Mouse (Mus musculus): ENCODE results near the gene Msi2. TPM values are rescaled to one million over a fixed set of nuclear protein-coding genes. Genes with fewer than 3 reads are reported as not detected.

Msi2 gene
- polyA plus RNA-seq, 1 experiment from 2014 or later: 41.0 TPM

- no peaks in the 10 kb centered on the region for H3K27me3 ChIP-seq
- H3K36me3 ChIP-seq: peaks cover 61% of the 10 kb centered on the region
- peaks cover 59% of the 10 kb centered on the region for H3K4me1 ChIP-seq (replicated peaks)
- no peak overlapping the region for H3K9ac ChIP-seq
- peak overlapping the region; percentile 26 for H3K27ac ChIP-seq
- no peak for ATAC-seq (ENCODE audit: low FRiP score)
- WGBS: 93% methylated on average over 14 of the region's 14 CpGs
- H3K9me3 ChIP-seq: no peaks in the 10 kb centered on the region
- no peak overlapping the region for H3K4me3 ChIP-seq
- no peak overlapping the region for H3K4me2 ChIP-seq
These were observed 50.0 kb downstream of the Msi2 start for GRCm38 (mm10) chr11:88668345-88668744.

GRCm38 (mm10) chr11:88665799-88666198, 52.5 kb downstream of the Msi2 start:
- H3K36me3 ChIP-seq: peaks cover 54% of the 10 kb centered on the region

GRCm38 (mm10) chr11:88661444-88662180, 56.7 kb downstream of the Msi2 start:
- Histone ChIP-seq H3K27me3 (no peaks in the 10 kb centered on the region), H3K9me3 (no peaks in the 10 kb centered on the region), H3K4me2 (no peak overlapping the region), H3K4me3 (no peak overlapping the region), H3K9ac (no peak overlapping the region), H3K36me3 (peaks cover 40% of the 10 kb centered on the region), H3K4me1 (replicated peaks) (peaks cover 77% of the 10 kb centered on the region), H3K27ac (peak overlapping the region; percentile 35; the same call in 1 of the 2 replicates)
- no peak for ATAC-seq (ENCODE audit: low FRiP score)
- WGBS: 89% methylated on average over 11 of the region's 11 CpGs

More at GRCm38 (mm10) chr11:88665799-88666198, 52.5 kb downstream of the Msi2 start:
- WGBS: 73% methylated on average over 15 of the region's 15 CpGs
- no peak overlapping the region for H3K4me2 ChIP-seq
- H3K27me3 ChIP-seq: no peaks in the 10 kb centered on the region
- ATAC-seq (ENCODE audit: low FRiP score): no peak
- H3K27ac ChIP-seq: peak overlapping the region; percentile 49; the same call in 1 of the 2 replicates
- H3K4me3 ChIP-seq: no peak overlapping the region
- no peaks in the 10 kb centered on the region for H3K9me3 ChIP-seq
- H3K9ac ChIP-seq: no peak overlapping the region
- peaks cover 66% of the 10 kb centered on the region for H3K4me1 ChIP-seq (replicated peaks)

GRCm38 (mm10) chr11:88660404-88660803, 57.9 kb downstream of the Msi2 start:
- 82% methylated on average over 9 of the region's 9 CpGs for WGBS
- no peaks in the 10 kb centered on the region for H3K27me3 ChIP-seq
- ATAC-seq (ENCODE audit: low FRiP score): no peak
- H3K4me1 ChIP-seq (replicated peaks): peaks cover 70% of the 10 kb centered on the region
- no peak overlapping the region for H3K4me2 ChIP-seq
- no peaks in the 10 kb centered on the region for H3K9me3 ChIP-seq
- peaks cover 37% of the 10 kb centered on the region for H3K36me3 ChIP-seq
- H3K27ac ChIP-seq: peak overlapping the region; percentile 44; the same call in 1 of the 2 replicates
- no peak overlapping the region for H3K9ac ChIP-seq
- H3K4me3 ChIP-seq: no peak overlapping the region

- Histone ChIP-seq H3K27me3 (no peaks in the 10 kb centered on the region), H3K4me3 (no peak overlapping the region), H3K36me3 (peaks cover 36% of the 10 kb centered on the region), H3K9ac (no peak overlapping the region), H3K9me3 (no peaks in the 10 kb centered on the region), H3K4me1 (replicated peaks) (peaks cover 63% of the 10 kb centered on the region), H3K4me2 (no peak overlapping the region), H3K27ac (no peak overlapping the region)
- 90% methylated on average over 5 of the region's 5 CpGs for WGBS
- ATAC-seq (ENCODE audit: low FRiP score): no peak
These were observed 59.4 kb downstream of the Msi2 start for GRCm38 (mm10) chr11:88658926-88659325.

- no peaks in the 10 kb centered on the region for H3K27me3 ChIP-seq
- no peak overlapping the region for H3K9ac ChIP-seq
- WGBS: 77% methylated on average over 8 of the region's 8 CpGs
- peaks cover 61% of the 10 kb centered on the region for H3K4me1 ChIP-seq (replicated peaks)
- H3K9me3 ChIP-seq: no peaks in the 10 kb centered on the region
- peaks cover 27% of the 10 kb centered on the region for H3K36me3 ChIP-seq
- no peak overlapping the region for H3K4me2 ChIP-seq
- H3K27ac ChIP-seq: peak overlapping the region; percentile 42; the same call in 1 of the 2 replicates
- H3K4me3 ChIP-seq: no peak overlapping the region
- no peak for ATAC-seq (ENCODE audit: low FRiP score)
These were observed 62.5 kb downstream of the Msi2 start for GRCm38 (mm10) chr11:88655786-88656185.

- H3K9me3 ChIP-seq: no peaks in the 10 kb centered on the region
- H3K4me2 ChIP-seq: no peak overlapping the region
- no peaks in the 10 kb centered on the region for H3K27me3 ChIP-seq
- 93% methylated on average over 3 of the region's 3 CpGs for WGBS
- H3K27ac ChIP-seq: 0 out of 2 replicates have a peak overlapping the region, but pooled peaks have one; percentile 4
- H3K4me1 ChIP-seq (replicated peaks): peaks cover 62% of the 10 kb centered on the region
- no peak overlapping the region for H3K4me3 ChIP-seq
- ATAC-seq (ENCODE audit: low FRiP score): no peak
- H3K9ac ChIP-seq: no peak overlapping the region
- H3K36me3 ChIP-seq: peaks cover 27% of the 10 kb centered on the region
These were observed 63.1 kb downstream of the Msi2 start for GRCm38 (mm10) chr11:88655214-88655566.

GRCm38 (mm10) chr11:88654391-88655213, 63.7 kb downstream of the Msi2 start:
- H3K9me3 ChIP-seq: no peaks in the 10 kb centered on the region
- H3K27ac ChIP-seq: 0 out of 2 replicates have a peak overlapping the region, but pooled peaks have one; percentile 4
- no peaks in the 10 kb centered on the region for H3K27me3 ChIP-seq
- H3K36me3 ChIP-seq: peaks cover 24% of the 10 kb centered on the region
- no peak overlapping the region for H3K4me3 ChIP-seq
- no peak overlapping the region for H3K4me2 ChIP-seq
- WGBS: 82% methylated on average over 18 of the region's 18 CpGs
- ATAC-seq (ENCODE audit: low FRiP score): no peak
- H3K9ac ChIP-seq: no peak overlapping the region
- peaks cover 62% of the 10 kb centered on the region for H3K4me1 ChIP-seq (replicated peaks)

- Histone ChIP-seq H3K27ac (peak overlapping the region; percentile 77), H3K9ac (no peak overlapping the region), H3K27me3 (no peaks in the 10 kb centered on the region), H3K9me3 (no peaks in the 10 kb centered on the region), H3K36me3 (peaks cover 11% of the 10 kb centered on the region; the same call in 1 of the 2 replicates), H3K4me2 (no peak overlapping the region), H3K4me1 (replicated peaks) (peaks cover 86% of the 10 kb centered on the region), H3K4me3 (no peak overlapping the region)
- peak; percentile 70 for ATAC-seq (ENCODE audit: low FRiP score)
- 42% methylated on average over 4 of the region's 4 CpGs for WGBS
These were observed 68.0 kb downstream of the Msi2 start for GRCm38 (mm10) chr11:88650275-88650674.

- Histone ChIP-seq H3K4me2 (no peak overlapping the region), H3K36me3 (peaks cover 11% of the 10 kb centered on the region; the same call in 1 of the 2 replicates), H3K27ac (peak overlapping the region; percentile 82), H3K4me3 (no peak overlapping the region), H3K27me3 (no peaks in the 10 kb centered on the region), H3K4me1 (replicated peaks) (peaks cover 91% of the 10 kb centered on the region), H3K9me3 (no peaks in the 10 kb centered on the region), H3K9ac (no peak overlapping the region)
- 61% methylated on average over 2 of the region's 2 CpGs for WGBS
- ATAC-seq (ENCODE audit: low FRiP score): no peak
These were observed 69.3 kb downstream of the Msi2 start for GRCm38 (mm10) chr11:88649009-88649408.

GRCm38 (mm10) chr11:88648407-88648806, 69.9 kb downstream of the Msi2 start:
- no peaks in the 10 kb centered on the region for H3K27me3 ChIP-seq
- H3K9me3 ChIP-seq: no peaks in the 10 kb centered on the region
- ATAC-seq (ENCODE audit: low FRiP score): peak; percentile 47
- H3K4me1 ChIP-seq (replicated peaks): peaks cover 92% of the 10 kb centered on the region
- 38% methylated on average over 5 of the region's 5 CpGs for WGBS
- H3K9ac ChIP-seq: no peak overlapping the region
- H3K36me3 ChIP-seq: peaks cover 8% of the 10 kb centered on the region; the same call in 1 of the 2 replicates
- H3K4me2 ChIP-seq: no peak overlapping the region
- H3K27ac ChIP-seq: peak overlapping the region; percentile 82
- no peak overlapping the region for H3K4me3 ChIP-seq

- Histone ChIP-seq H3K4me3 (no peak overlapping the region), H3K4me1 (replicated peaks) (peaks cover 82% of the 10 kb centered on the region), H3K27me3 (no peaks in the 10 kb centered on the region), H3K9ac (no peak overlapping the region), H3K9me3 (no peaks in the 10 kb centered on the region), H3K36me3 (peaks cover 10% of the 10 kb centered on the region; the same call in 1 of the 2 replicates), H3K27ac (peak overlapping the region; percentile 79), H3K4me2 (no peak overlapping the region)
- no peak for ATAC-seq (ENCODE audit: low FRiP score)
- 80% methylated on average over 6 of the region's 6 CpGs for WGBS
These were observed 71.8 kb downstream of the Msi2 start for GRCm38 (mm10) chr11:88646493-88646892.
